Mouse (Mus musculus): ENCODE results near the gene Ggt7.
"Not testable (repeated sequence)": the region's sequence is repeated elsewhere in the genome, so short reads cannot be mapped to it uniquely, and the experiment has no call there.

The Ggt7 gene

GRCm38 (mm10) chr2:155507721-155508470, 10.1 kb downstream of the Ggt7 start:
- DNase-seq (ENCODE audit: extremely low read depth, low read depth): no peak

- DNase-seq (ENCODE audit: extremely low read depth, low read depth): no peak
These were observed 12.2 kb downstream of the Ggt7 start for GRCm38 (mm10) chr2:155505811-155506210.

- DNase-seq (ENCODE audit: extremely low read depth, low read depth): no peak
These were observed 13.3 kb downstream of the Ggt7 start for GRCm38 (mm10) chr2:155504440-155505355.

GRCm38 (mm10) chr2:155502596-155502995, 15.4 kb downstream of the Ggt7 start:
- DNase-seq (ENCODE audit: extremely low read depth, low read depth): no peak

- DNase-seq (ENCODE audit: extremely low read depth, low read depth): no peak
These were observed 27.0 kb downstream of the Ggt7 start for GRCm38 (mm10) chr2:155490998-155491397.

GRCm38 (mm10) chr2:155482021-155482420, 36.0 kb downstream of the Ggt7 start:
- peak; percentile 56 for DNase-seq (ENCODE audit: extremely low read depth, low read depth)

- DNase-seq (ENCODE audit: extremely low read depth, low read depth): peak; percentile 19
These were observed 44.4 kb downstream of the Ggt7 start, which contains the start of gene Ncoa6 for GRCm38 (mm10) chr2:155473570-155474088. Ncoa6 (minus strand) TSS chr2:155473894.

- DNase-seq (ENCODE audit: extremely low read depth, low read depth): peak; percentile 43
These were observed 45.1 kb downstream of the Ggt7 start for GRCm38 (mm10) chr2:155472671-155473569.

- no peak for DNase-seq (ENCODE audit: extremely low read depth, low read depth)
These were observed 51.2 kb downstream of the Ggt7 start for GRCm38 (mm10) chr2:155466861-155467260.

GRCm38 (mm10) chr2:155453591-155453990, 64.4 kb downstream of the Ggt7 start:
- no peak for DNase-seq (ENCODE audit: extremely low read depth, low read depth)

GRCm38 (mm10) chr2:155451256-155451655, 66.8 kb downstream of the Ggt7 start:
- DNase-seq (ENCODE audit: extremely low read depth, low read depth): no peak

GRCm38 (mm10) chr2:155447906-155448305, 70.1 kb downstream of the Ggt7 start:
- DNase-seq (ENCODE audit: extremely low read depth, low read depth): not testable (repeated sequence)

- DNase-seq (ENCODE audit: extremely low read depth, low read depth): no peak
These were observed 74.6 kb downstream of the Ggt7 start for GRCm38 (mm10) chr2:155443446-155443845.

GRCm38 (mm10) chr2:155442916-155443315, 75.1 kb downstream of the Ggt7 start:
- no peak for DNase-seq (ENCODE audit: extremely low read depth, low read depth)
